Mouse (Mus musculus): ENCODE results near the gene Pde6b. TPM values are rescaled to one million over a fixed set of nuclear protein-coding genes. Genes with fewer than 3 reads are reported as not detected.
A peak's percentile ranks its signal among the peaks of the same experiment; 100 is the strongest.

The Pde6b gene
- polyA plus RNA-seq, 1 experiment from 2014 or later = not detected

GRCm38 (mm10) chr5:108414711-108415110 is 26.5 kb downstream of the Pde6b start:
- Histone ChIP-seq H3K4me2 (replicated peaks; ENCODE audit: low read depth, low read length) (no peak overlapping the region), H3K27ac (ENCODE audit: low read length) (no peak overlapping the region), H3K4me3 (ENCODE audit: low read depth, low read length) (no peak overlapping the region), H3K27me3 (replicated peaks; ENCODE audit: insufficient read depth, low read length) (no peaks in the 10 kb centered on the region), H3K36me3 (ENCODE audit: insufficient read depth, low read length) (no peaks in the 10 kb centered on the region), H3K9me3 (ENCODE audit: low read length) (no peaks in the 10 kb centered on the region), H3K4me1 (ENCODE audit: insufficient read depth, low read depth, low read length) (no peaks in the 10 kb centered on the region), H3K9ac (replicated peaks; ENCODE audit: low read depth) (no peak overlapping the region)
- WGBS = 45% methylated on average over 2 of the region's 2 CpGs
- TF ChIP-seq CTCF (IDR thresholded peaks at IDR 0.05) (no peak), EP300 (IDR thresholded peaks at IDR 0.05) (no peak)
- DNase-seq (ENCODE audit: low spot score) (no peak), ATAC-seq (no peak)

GRCm38 (mm10) chr5:108422741-108423140 is 34.5 kb downstream of the Pde6b start:
- Histone ChIP-seq H3K4me1 (ENCODE audit: insufficient read depth, low read depth, low read length) (no peaks in the 10 kb centered on the region), H3K9ac (replicated peaks; ENCODE audit: low read depth) (no peak overlapping the region), H3K36me3 (ENCODE audit: insufficient read depth, low read length) (no peaks in the 10 kb centered on the region), H3K4me3 (ENCODE audit: low read depth, low read length) (no peak overlapping the region), H3K27ac (ENCODE audit: low read length) (no peak overlapping the region), H3K27me3 (replicated peaks; ENCODE audit: insufficient read depth, low read length) (no peaks in the 10 kb centered on the region), H3K4me2 (replicated peaks; ENCODE audit: low read depth, low read length) (no peak overlapping the region), H3K9me3 (ENCODE audit: low read length) (no peaks in the 10 kb centered on the region)
- TF ChIP-seq CTCF (IDR thresholded peaks at IDR 0.05) (no peak), EP300 (IDR thresholded peaks at IDR 0.05) (no peak)
- WGBS = 78% methylated on average over 3 of the region's 3 CpGs
- no peak for DNase-seq (ENCODE audit: low spot score)
- no peak for ATAC-seq

DNA sequence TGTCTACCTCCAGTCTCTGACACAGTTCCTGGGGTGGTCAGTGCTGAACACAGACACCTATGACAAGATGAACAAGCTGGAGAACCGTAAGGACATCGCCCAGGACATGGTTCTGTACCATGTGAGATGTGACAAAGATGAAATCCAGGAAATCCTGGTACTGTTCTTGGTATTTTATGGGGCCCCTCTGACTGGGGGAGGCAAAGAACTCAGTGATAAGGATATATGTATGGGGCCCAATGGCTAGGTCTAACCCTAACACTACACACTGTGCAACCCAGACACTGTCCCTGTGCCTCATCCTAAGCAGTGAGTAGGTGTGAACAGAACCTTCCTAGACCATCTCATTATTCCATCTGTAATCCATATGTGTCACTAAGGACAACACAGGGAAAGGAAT is 35.2 kb downstream of the Pde6b start:
- no peaks in the 10 kb centered on the region for H3K4me1 ChIP-seq (ENCODE audit: insufficient read depth, low read depth, low read length)
- no peaks in the 10 kb centered on the region for H3K36me3 ChIP-seq (ENCODE audit: insufficient read depth, low read length)
- H3K4me2 ChIP-seq (replicated peaks; ENCODE audit: low read depth, low read length) = no peak overlapping the region
- DNase-seq (ENCODE audit: low spot score) = no peak
- H3K4me3 ChIP-seq (ENCODE audit: low read depth, low read length) = no peak overlapping the region
- no peak for ATAC-seq
- WGBS = 92% methylated on average over 2 of the region's 2 CpGs
- no peaks in the 10 kb centered on the region for H3K9me3 ChIP-seq (ENCODE audit: low read length)
- TF ChIP-seq CTCF (IDR thresholded peaks at IDR 0.05) = no peak
- no peak overlapping the region for H3K27ac ChIP-seq (ENCODE audit: low read length)
- no peak overlapping the region for H3K9ac ChIP-seq (replicated peaks; ENCODE audit: low read depth)
- no peaks in the 10 kb centered on the region for H3K27me3 ChIP-seq (replicated peaks; ENCODE audit: insufficient read depth, low read length)

- 43% methylated on average over 1 of the region's 1 CpGs for WGBS
- no peak for ATAC-seq
- no peak for TF ChIP-seq EP300 (IDR thresholded peaks at IDR 0.05)
- peak; percentile 94 for TF ChIP-seq CTCF (IDR thresholded peaks at IDR 0.05)
Observed at GRCm38 (mm10) chr5:108427186-108427585, 39.0 kb downstream of the Pde6b start.

DNA sequence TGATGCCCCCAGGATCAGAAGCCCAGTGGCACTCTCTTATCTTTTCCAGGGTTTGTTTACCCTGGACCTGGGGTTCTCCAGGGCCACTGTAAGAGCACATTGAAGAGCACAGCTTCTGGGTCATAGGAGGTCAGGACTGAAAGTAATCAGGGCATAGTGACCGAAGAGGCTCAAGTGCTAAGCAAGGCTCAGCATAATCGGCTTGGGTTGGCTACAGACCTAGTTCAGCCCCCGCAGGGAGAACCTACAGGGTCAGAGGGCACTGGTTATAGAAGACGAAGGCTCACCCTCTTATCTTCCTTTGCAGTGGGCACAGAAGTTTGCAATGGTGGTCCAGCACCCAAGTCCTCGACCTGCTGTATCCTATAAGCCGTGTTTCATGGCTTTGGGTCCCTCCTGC is 43.0 kb downstream of the Pde6b start:
- H3K27ac ChIP-seq (ENCODE audit: low read length) = no peak overlapping the region
- H3K4me2 ChIP-seq (replicated peaks; ENCODE audit: low read depth, low read length) = no peak overlapping the region
- no peak for TF ChIP-seq CTCF (IDR thresholded peaks at IDR 0.05)
- H3K9me3 ChIP-seq (ENCODE audit: low read length) = no peaks in the 10 kb centered on the region
- no peaks in the 10 kb centered on the region for H3K27me3 ChIP-seq (replicated peaks; ENCODE audit: insufficient read depth, low read length)
- no peaks in the 10 kb centered on the region for H3K36me3 ChIP-seq (ENCODE audit: insufficient read depth, low read length)
- no peak overlapping the region for H3K4me3 ChIP-seq (ENCODE audit: low read depth, low read length)
- DNase-seq (ENCODE audit: low spot score) = no peak
- H3K9ac ChIP-seq (replicated peaks; ENCODE audit: low read depth) = no peak overlapping the region
- 72% methylated on average over 6 of the region's 6 CpGs for WGBS
- peaks cover 5% of the 10 kb centered on the region; the same call in 1 of the 2 replicates for H3K4me1 ChIP-seq (ENCODE audit: insufficient read depth, low read depth, low read length)
- ATAC-seq = no peak

More at GRCm38 (mm10) chr5:108427186-108427585, 39.0 kb downstream of the Pde6b start:
- Histone ChIP-seq H3K4me3 (ENCODE audit: low read depth, low read length) (no peak overlapping the region), H3K9me3 (ENCODE audit: low read length) (no peaks in the 10 kb centered on the region), H3K27ac (ENCODE audit: low read length) (no peak overlapping the region), H3K4me1 (ENCODE audit: insufficient read depth, low read depth, low read length) (no peaks in the 10 kb centered on the region), H3K9ac (replicated peaks; ENCODE audit: low read depth) (no peak overlapping the region), H3K36me3 (ENCODE audit: insufficient read depth, low read length) (no peaks in the 10 kb centered on the region), H3K4me2 (replicated peaks; ENCODE audit: low read depth, low read length) (no peak overlapping the region), H3K27me3 (replicated peaks; ENCODE audit: insufficient read depth, low read length) (no peaks in the 10 kb centered on the region)
- peak; percentile 62 for DNase-seq (ENCODE audit: low spot score)

- Histone ChIP-seq H3K36me3 (ENCODE audit: insufficient read depth, low read length) (no peaks in the 10 kb centered on the region), H3K9me3 (ENCODE audit: low read length) (no peaks in the 10 kb centered on the region), H3K4me3 (ENCODE audit: low read depth, low read length) (peak within 1 kb of the TSS; percentile 78), H3K27me3 (replicated peaks; ENCODE audit: insufficient read depth, low read length) (no peaks in the 10 kb centered on the region), H3K9ac (replicated peaks; ENCODE audit: low read depth) (peak within 1 kb of the TSS; percentile 83), H3K27ac (ENCODE audit: low read length) (no peak within 1 kb of the TSS), H3K4me1 (ENCODE audit: insufficient read depth, low read depth, low read length) (peaks cover 5% of the 10 kb centered on the region; the same call in 1 of the 2 replicates), H3K4me2 (replicated peaks; ENCODE audit: low read depth, low read length) (peak within 1 kb of the TSS; percentile 76)
- DNase-seq (ENCODE audit: low spot score) (peak; percentile 95), ATAC-seq (peak; percentile 96)
- WGBS = 0% methylated on average over 42 of the region's 42 CpGs
- TF ChIP-seq EP300 (IDR thresholded peaks at IDR 0.05) (no peak), CTCF (IDR thresholded peaks at IDR 0.05) (peak; percentile 97)
Observed at GRCm38 (mm10) chr5:108433804-108434587, 45.8 kb downstream of the Pde6b start, which contains the start of gene Atp5k. TSS of gene Atp5k (minus strand) at chr5:108434448.

Data from lung, postnatal 0 days (tissue).